Mouse (Mus musculus) limb, embryonic 14.5 days (tissue): ENCODE measurements around the gene Slc35c1. TPM values are rescaled to one million over a fixed set of nuclear protein-coding genes. Genes with fewer than 3 reads are reported as not detected.

Experiments used
- ATAC-seq: fragments of 200-750 bp; cut with Nextera tagmentation; 2 replicates; pipeline ENCODE4 v1.8.0; 2017; ENCODE audit warnings: low read depth, moderate number of reproducible peaks, moderate TSS enrichment; ENCODE audit not compliant: low FRiP score
- DNase-seq: peaks from one replicate; pipeline ENCODE4 v3.0.0-alpha.2; 2015; ENCODE audit warnings: low spot score
- H3K27ac ChIP-seq: fragments of 300-500 bp; sonication (generic); replicated peaks from 2 replicates; pipeline ENCODE4 v1.5.1; 2014; ENCODE audit warnings: low read depth, mild to moderate bottlenecking, low read length, moderate library complexity, mixed read lengths
- H3K27me3 ChIP-seq: fragments of 300-500 bp; sonication (generic); 2 replicates; pipeline ENCODE4 v1.6.1; 2014; ENCODE audit warnings: low read length, mixed read lengths; ENCODE audit not compliant: control insufficient read depth, insufficient read depth
- H3K36me3 ChIP-seq: fragments of 300-500 bp; sonication (generic); 2 replicates; pipeline ENCODE4 v1.6.1; 2014; ENCODE audit warnings: mild to moderate bottlenecking, low read length, moderate library complexity, mixed read lengths; ENCODE audit not compliant: control insufficient read depth, insufficient read depth
- H3K4me1 ChIP-seq: fragments of 300-500 bp; sonication (generic); 2 replicates; pipeline ENCODE4 v1.6.1; 2014; ENCODE audit warnings: antibody characterized with exemption, low read length, mixed read lengths; ENCODE audit not compliant: control insufficient read depth, insufficient read depth
- H3K4me2 ChIP-seq: fragments of 300-500 bp; sonication (generic); replicated peaks from 2 replicates; pipeline ENCODE4 v1.6.1; 2014; ENCODE audit warnings: low read depth, mild to moderate bottlenecking, low read length, moderate library complexity; ENCODE audit not compliant: severe bottlenecking
- H3K4me3 ChIP-seq: fragments of 300-500 bp; sonication (generic); replicated peaks from 2 replicates; pipeline ENCODE4 v1.5.1; 2014; ENCODE audit warnings: low read length
- H3K9ac ChIP-seq: fragments of 300-500 bp; sonication (generic); 2 replicates; pipeline ENCODE4 v1.6.1; 2014; ENCODE audit warnings: mild to moderate bottlenecking, low read depth, low read length, moderate library complexity; ENCODE audit not compliant: severe bottlenecking
- H3K9me3 ChIP-seq: fragments of 300-500 bp; sonication (generic); 2 replicates; pipeline ENCODE4 v1.6.1; 2016; ENCODE audit warnings: low read length; ENCODE audit not compliant: control insufficient read depth
- POLR2A ChIP-seq: fragments of 200-500 bp; IDR thresholded peaks from 2 replicates; pipeline ENCODE4 v1.8.0; 2012; ENCODE audit warnings: inconsistent platforms, mild to moderate bottlenecking, moderate library complexity, borderline replicate concordance; ENCODE audit not compliant: insufficient read depth, insufficient read length; ENCODE audit errors: extremely low read depth
- WGBS: fragments of 180-500 bp; shearing (Covaris S2); extraction: QIAGEN DNeasy Blood & Tissue Kit; methylation state at CpG from one replicate; pipeline ENCODE4 v1.1.7; 2014; 5-methylcytosine and 5-hydroxymethylcytosine counted together
- polyA plus RNA-seq, 2 experiments: library from polyadenylated mRNA; depleted of rRNA in 1 of 2; stranded (reverse) in 1 of 2; unstranded in 1 of 2; fragments of >200 nt; fragmentation: Nextera tagmentation in 1 of 2; extraction: Ambion mirVana in 1 of 2; gene quantifications; 2 replicates each; pipeline versions ENCODE4 v1.2.1 to v1.2.3; 2012 to 2014

Gene Slc35c1
- polyA plus RNA-seq, 2 experiments = 14.3 to 16.1 TPM

DNA sequence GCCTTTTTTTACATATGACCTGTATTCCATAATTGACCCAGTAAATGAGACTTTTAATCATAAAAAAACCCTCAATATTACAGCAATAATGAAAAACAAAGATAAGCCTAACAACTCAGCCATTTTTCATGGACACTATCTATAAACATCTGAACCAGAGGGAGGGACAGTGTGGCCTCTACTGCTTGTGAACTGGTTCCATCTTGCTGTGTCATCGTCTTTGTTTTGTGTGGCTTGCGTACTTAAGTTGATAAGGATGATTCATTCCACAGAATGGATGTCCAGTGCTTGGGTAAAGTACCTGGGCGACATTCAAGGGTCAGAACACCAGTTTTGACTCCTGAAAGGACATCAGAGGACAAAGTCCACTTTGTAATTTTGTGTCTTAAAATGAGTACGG, 23.0 kb downstream of the Slc35c1 start:
- no peak for DNase-seq
- peaks cover 11% of the 10 kb centered on the region for H3K4me1 ChIP-seq
- no peak overlapping the region for H3K4me2 ChIP-seq
- ATAC-seq = no peak
- no peak overlapping the region for H3K4me3 ChIP-seq
- no peaks in the 10 kb centered on the region for H3K27me3 ChIP-seq
- H3K9ac ChIP-seq = no peak overlapping the region
- WGBS = 84% methylated on average over 4 of the region's 4 CpGs
- TF ChIP-seq POLR2A = no peak
- H3K27ac ChIP-seq = no peak overlapping the region
- H3K9me3 ChIP-seq = no peaks in the 10 kb centered on the region
- no peaks in the 10 kb centered on the region for H3K36me3 ChIP-seq

DNA sequence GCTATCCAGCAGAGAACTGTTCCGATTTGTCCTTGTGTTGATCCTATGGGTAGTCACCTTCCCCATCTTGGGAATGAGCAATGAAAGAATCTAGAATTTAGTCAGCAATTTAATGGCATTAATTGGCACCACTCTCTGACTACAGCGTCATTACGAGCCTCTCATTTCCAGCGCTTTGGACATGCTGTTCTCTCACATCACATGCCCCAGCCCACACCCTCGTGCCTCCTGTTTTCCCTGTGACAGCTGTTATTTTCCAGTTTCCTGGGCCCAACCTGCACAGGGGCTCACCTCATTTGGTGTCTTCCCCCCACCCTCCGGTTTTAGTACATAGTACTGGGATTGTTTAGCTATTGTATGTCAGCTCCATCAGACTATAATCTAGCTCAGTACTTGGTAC, 25.3 kb downstream of the Slc35c1 start:
- H3K36me3 ChIP-seq = no peaks in the 10 kb centered on the region
- no peaks in the 10 kb centered on the region for H3K9me3 ChIP-seq
- TF ChIP-seq POLR2A = no peak
- ATAC-seq (no peak), DNase-seq (no peak)
- H3K4me2 ChIP-seq = no peak overlapping the region
- H3K4me1 ChIP-seq = peaks cover 32% of the 10 kb centered on the region
- H3K27ac ChIP-seq = no peak overlapping the region
- no peaks in the 10 kb centered on the region for H3K27me3 ChIP-seq
- H3K4me3 ChIP-seq = no peak overlapping the region
- H3K9ac ChIP-seq = no peak overlapping the region
- WGBS = 47% methylated on average over 6 of the region's 6 CpGs

DNA sequence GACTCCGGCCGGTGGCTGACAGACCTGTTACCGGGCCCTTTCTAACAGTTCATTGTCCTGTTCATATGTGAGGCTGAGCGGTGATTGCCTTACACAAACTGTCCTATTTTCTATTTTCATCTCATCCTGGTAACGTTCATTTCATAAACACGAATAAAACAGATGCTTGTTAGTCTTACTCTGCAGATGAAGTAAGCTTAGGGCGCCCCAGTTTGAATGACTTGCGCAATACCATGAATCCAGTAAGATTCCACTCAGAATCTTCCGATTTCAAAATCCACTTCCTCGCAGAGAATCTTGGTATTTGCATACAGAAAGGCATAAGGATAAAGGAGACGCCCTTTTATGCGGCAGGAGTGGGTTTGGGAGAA, 26.0 kb downstream of the Slc35c1 start:
- no peaks in the 10 kb centered on the region for H3K36me3 ChIP-seq
- H3K9me3 ChIP-seq = no peaks in the 10 kb centered on the region
- peaks cover 34% of the 10 kb centered on the region for H3K4me1 ChIP-seq
- no peak overlapping the region for H3K27ac ChIP-seq
- no peak for TF ChIP-seq POLR2A
- H3K4me3 ChIP-seq = peak overlapping the region; percentile 88
- peak overlapping the region; percentile 82 for H3K4me2 ChIP-seq
- ATAC-seq (no peak), DNase-seq (no peak)
- H3K9ac ChIP-seq = peak overlapping the region; percentile 48
- no peaks in the 10 kb centered on the region for H3K27me3 ChIP-seq
- 9% methylated on average over 12 of the region's 12 CpGs for WGBS

DNA sequence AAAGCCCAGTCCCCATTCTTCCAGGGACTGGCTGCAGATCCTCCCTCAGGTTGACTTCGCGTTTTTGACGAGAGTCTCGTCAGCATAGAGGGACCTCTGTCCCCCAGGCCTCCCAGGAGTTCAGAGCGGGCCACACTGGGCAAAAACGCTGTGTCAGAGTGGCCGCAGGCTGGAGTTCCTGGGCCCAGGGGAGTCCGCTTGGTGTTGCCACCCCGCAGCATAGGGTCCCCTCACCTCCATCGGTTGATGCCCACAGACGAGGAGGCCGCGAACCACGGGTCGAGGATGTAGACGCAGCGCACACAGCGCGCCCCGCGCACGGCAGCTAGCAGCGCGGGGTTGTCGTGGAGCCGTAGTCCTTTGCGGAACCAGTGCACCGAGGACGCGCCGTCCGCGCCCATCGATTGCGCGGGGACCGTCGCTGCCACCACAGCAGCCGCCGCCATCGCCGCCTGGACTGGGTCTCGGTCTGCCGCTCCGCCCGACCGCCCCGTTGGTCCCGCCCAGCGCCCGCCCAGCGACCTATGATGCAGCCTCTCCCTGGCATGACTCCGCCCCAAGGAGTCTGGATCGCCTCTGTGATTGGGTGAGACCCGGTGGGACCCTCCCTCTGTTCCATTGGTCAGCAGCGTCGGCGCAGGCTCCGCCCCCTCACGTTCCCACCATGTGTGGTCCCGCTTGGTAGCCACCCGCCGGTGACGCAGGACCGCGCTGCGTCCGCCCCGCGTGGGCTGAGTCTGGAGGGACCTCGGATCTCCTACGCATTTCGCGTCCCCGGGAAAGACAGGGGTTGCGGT, 26.6 kb downstream of the Slc35c1 start, which contains the start of gene Cry2:
Gene Cry2, minus strand, starts transcription at position 466 of the 797 bp plus-strand sequence.
- peak within 1 kb of the TSS; percentile 83 for H3K9ac ChIP-seq
- H3K36me3 ChIP-seq = no peaks in the 10 kb centered on the region
- H3K4me2 ChIP-seq = peak within 1 kb of the TSS; percentile 82
- 0% methylated on average over 46 of the region's 76 CpGs for WGBS
- H3K27me3 ChIP-seq = no peaks in the 10 kb centered on the region
- no peaks in the 10 kb centered on the region for H3K9me3 ChIP-seq
- H3K4me3 ChIP-seq = peak within 1 kb of the TSS; percentile 88
- peaks cover 36% of the 10 kb centered on the region for H3K4me1 ChIP-seq
- peak; percentile 99 for DNase-seq
- TF ChIP-seq POLR2A = peak; percentile 62; the same call in 1 of the 2 replicates
- peak; percentile 99 for ATAC-seq
- H3K27ac ChIP-seq = peak within 1 kb of the TSS; percentile 55

DNA sequence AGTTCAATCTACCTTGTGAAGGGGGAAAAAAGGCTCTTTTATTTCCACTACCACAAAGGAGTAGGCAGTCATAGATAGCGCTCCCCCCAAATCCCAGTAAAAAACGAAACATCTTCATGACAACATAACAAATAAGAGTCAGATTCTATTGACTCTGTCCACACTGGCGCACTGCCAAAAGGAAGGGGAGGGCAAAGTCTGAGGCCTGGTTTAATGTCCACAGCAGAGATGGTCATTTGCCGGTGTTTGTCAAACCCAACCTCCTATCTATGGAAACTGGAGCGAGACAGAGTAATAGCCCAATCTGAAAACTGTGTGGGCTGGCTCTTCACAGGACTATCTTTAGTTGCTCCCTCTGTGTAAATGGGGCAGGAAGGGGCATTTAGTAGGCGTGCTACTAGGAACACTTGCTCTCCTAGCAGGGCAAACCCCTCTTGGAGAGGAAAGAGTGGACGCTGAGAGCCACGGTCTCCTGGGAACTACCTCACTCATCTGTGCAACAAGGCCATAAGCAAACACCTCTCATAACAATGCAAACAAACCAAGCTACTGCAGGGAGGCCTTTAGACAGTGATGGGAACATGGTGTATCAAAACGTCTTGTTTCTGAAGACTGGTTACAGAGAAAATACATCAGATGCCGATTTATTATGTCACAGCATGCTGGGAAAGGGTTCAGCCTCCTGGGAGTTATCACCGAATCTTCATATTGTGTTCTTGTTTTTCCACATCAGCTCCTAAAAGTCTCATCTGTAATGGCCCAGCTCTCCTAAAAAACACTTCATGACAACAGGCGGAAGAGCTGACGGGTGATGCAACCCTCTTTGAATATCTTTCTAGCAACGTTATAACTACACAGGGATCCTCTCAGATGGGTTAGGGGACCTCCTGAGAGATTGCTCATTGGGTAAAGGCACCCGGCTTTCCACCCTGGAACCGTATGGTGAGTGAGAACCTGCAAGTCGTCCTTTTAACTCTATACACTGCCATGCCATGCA, 27.7 kb downstream of the Slc35c1 start:
- Histone ChIP-seq H3K4me1 (peaks cover 48% of the 10 kb centered on the region), H3K27me3 (no peaks in the 10 kb centered on the region), H3K36me3 (no peaks in the 10 kb centered on the region), H3K4me2 (peak overlapping the region; percentile 64), H3K9ac (peak overlapping the region; percentile 83), H3K27ac (no peak overlapping the region), H3K4me3 (peak overlapping the region; percentile 88), H3K9me3 (no peaks in the 10 kb centered on the region)
- WGBS = 59% methylated on average over 17 of the region's 17 CpGs
- TF ChIP-seq POLR2A = no peak
- no peak for ATAC-seq
- DNase-seq = no peak
